Mouse (Mus musculus): ENCODE results near the gene Olig3.

- TF ChIP-seq POLR2A (IDR thresholded peaks at IDR 0.05; ENCODE audit: extremely low read depth, insufficient read depth, low read length) (no peak), CTCF (IDR thresholded peaks at IDR 0.05; ENCODE audit: low read depth, low read length) (no peak)
Measured at GRCm38 (mm10) chr10:19404401-19404800, 48.1 kb downstream of the Olig3 start.
